Mouse (Mus musculus) ovary, adult 18-20 months (tissue): ENCODE measurements at regions not wholly inside any gene's neighbourhood (a gene's known extent, or its start where the extent isn't known, plus 50 kb on each side); places are given as distances from the start of the nearest gene placed in this dataset.

Source experiments
- DNase-seq: peaks from one replicate; pipeline ENCODE4 v3.0.0; 2022; ENCODE audit warnings: low spot score, mixed read lengths

DNA sequence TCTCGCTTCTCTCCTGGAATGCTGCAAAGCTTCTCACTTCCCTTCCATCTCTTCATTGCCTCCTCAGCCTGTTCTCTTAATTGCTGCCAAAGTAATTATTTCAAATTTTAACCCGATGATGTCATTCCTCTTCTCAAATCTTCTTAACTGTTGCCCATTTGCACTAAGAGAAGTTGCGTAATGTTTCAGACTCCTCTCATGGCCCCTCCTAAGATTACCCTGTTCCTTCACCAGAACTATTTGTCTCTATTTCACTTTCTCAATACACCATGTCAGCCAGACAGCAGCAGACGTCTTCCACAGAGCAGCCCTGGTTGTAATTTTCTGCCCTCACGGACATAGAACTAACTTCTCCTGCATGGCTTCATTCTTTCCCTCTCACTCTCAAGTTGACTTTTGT, 59.1 kb upstream of the Pkn2 start:
- DNase-seq = no peak

DNA sequence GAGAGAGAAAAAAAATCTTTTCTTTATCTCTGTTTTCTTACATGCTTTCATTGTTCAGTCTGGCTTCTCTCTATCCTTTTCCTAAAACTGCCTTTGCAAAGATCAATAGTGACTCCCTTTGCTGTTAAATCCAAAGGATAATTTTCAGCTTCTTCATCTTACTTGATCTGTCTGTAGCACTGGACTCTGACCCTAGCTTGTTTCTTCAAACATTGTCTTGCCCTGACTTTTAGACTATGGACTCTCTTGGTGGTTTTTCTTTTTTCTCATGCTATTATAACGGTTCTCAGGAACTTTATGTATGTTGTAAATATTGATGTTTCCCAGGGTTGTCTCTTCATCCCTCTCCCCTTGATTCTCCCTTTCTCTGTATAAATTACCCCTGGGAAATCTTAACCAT, 58.0 kb upstream of the Pkn2 start:
- no peak for DNase-seq

GRCm38 (mm10) chr3:142935949-142936348, 54.1 kb upstream of the Pkn2 start:
- DNase-seq = no peak

DNA sequence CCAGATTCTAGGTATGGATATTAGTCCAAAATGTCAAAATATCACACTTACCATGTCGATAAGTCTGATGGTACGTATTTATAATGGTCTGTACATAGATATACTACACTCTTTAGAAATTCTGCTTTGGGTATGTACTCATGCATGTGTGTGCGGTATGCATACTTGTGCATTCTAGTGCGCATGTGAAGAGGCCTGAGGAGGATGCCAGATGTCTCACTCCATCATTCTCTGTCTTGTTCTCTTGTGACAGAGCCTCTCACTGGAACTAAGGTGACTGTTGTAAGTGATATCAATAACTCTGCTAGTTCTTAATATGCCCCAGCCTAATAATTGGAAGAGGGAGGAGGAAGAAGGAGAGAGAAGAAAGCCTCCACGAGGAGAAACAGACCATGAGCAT, 52.5 kb upstream of the Pkn2 start:
- no peak for DNase-seq

GRCm38 (mm10) chr3:142933684-142934259, 52.0 kb upstream of the Pkn2 start:
- no peak for DNase-seq
